Mouse (Mus musculus): ENCODE data around the gene Slc34a2. TPM values are rescaled to one million over a fixed set of nuclear protein-coding genes. Genes with fewer than 3 reads are reported as not detected.

The Slc34a2 gene
- polyA plus RNA-seq, 1 experiment, result 42.3 TPM

DNA sequence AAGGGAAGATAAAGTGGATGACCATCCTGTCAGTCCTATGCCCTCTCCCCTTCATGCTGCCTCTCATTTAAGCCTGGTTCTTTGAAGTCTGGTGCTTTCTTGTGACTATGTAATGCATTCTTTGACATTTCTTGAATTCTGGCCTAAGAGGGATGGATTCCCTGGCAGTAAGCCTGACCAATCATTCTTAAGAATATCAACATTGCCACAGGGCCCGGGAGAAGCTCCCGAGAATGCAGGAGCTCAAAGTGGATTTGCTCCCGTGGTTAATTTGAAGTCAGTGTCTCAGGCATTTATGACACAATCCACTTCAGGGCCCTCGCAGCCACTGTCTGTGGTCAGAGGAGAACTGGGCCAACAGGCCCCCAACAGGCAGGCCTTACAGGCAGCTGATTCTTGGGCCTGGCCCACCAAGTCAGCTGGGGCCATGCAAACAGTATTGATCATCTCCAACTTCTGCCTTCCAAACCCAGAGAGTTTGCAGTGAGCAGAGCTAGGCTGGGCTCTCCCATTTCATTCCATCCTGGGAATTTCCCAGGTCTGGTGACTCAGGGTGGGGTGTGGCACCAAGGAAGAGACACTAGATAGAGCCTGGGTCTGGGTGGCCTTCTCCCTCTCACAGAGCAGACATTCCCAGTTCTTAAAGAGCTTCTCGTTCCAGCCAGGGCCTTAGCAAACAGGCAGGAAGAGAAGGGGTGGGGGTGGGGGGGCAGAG lies 4.3 kb downstream of the Slc34a2 start:
- no peak overlapping the region for H3K27ac ChIP-seq (ENCODE audit: control insufficient read depth, insufficient read depth, low read depth, low read length)
- H3K36me3 ChIP-seq (ENCODE audit: control insufficient read depth, insufficient read depth, low read length), result no peaks in the 10 kb centered on the region
- H3K4me1 ChIP-seq (ENCODE audit: control insufficient read depth, insufficient read depth, low read length), result no peaks in the 10 kb centered on the region
- no peak for TF ChIP-seq POLR2A (IDR thresholded peaks at IDR 0.05; ENCODE audit: control insufficient read depth, low read depth, low read length)
- no peak for TF ChIP-seq CTCF (IDR thresholded peaks at IDR 0.05; ENCODE audit: control insufficient read depth, insufficient read depth, insufficient replicate concordance, low read depth, low read length)
- H3K27me3 ChIP-seq (ENCODE audit: control insufficient read depth, insufficient read depth, low read length), result no peaks in the 10 kb centered on the region
- no peak overlapping the region for H3K4me3 ChIP-seq (ENCODE audit: control insufficient read depth, low read depth, low read length)

DNA sequence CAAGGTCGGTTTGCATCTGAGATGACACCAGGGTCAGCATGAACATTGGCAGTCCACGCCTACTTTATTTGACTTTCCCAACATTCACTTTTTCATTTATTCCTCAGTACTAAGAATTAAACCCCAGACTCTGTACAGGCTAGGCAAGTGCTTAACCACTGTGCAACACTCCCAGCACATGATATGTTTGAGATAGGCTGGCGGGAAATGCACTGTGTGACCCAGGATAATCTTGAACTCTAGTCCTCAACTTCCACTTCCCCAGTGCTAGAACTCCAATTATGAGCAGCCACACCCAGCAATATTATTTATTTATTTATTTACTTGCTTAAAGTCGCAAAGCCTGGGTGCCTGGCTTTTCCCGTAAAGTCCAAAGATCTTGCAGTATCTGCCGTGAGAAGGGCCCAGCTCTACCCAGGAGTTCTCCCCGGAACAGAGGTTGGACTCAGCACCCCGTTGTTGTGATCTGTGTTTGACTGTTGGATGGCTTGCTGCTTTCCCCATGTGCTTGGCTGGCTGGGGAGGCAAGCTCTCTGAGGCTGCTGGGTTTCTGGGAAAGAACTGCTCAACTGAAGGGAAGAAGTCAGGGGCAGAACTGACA lies 5.0 kb downstream of the Slc34a2 start:
- no peak overlapping the region for H3K27ac ChIP-seq (ENCODE audit: control insufficient read depth, insufficient read depth, low read depth, low read length)
- H3K36me3 ChIP-seq (ENCODE audit: control insufficient read depth, insufficient read depth, low read length), result no peaks in the 10 kb centered on the region
- H3K4me3 ChIP-seq (ENCODE audit: control insufficient read depth, low read depth, low read length), result no peak overlapping the region
- no peaks in the 10 kb centered on the region for H3K4me1 ChIP-seq (ENCODE audit: control insufficient read depth, insufficient read depth, low read length)
- H3K27me3 ChIP-seq (ENCODE audit: control insufficient read depth, insufficient read depth, low read length), result no peaks in the 10 kb centered on the region
- TF ChIP-seq POLR2A (IDR thresholded peaks at IDR 0.05; ENCODE audit: control insufficient read depth, low read depth, low read length), result no peak
- TF ChIP-seq CTCF (IDR thresholded peaks at IDR 0.05; ENCODE audit: control insufficient read depth, insufficient read depth, insufficient replicate concordance, low read depth, low read length), result no peak

DNA sequence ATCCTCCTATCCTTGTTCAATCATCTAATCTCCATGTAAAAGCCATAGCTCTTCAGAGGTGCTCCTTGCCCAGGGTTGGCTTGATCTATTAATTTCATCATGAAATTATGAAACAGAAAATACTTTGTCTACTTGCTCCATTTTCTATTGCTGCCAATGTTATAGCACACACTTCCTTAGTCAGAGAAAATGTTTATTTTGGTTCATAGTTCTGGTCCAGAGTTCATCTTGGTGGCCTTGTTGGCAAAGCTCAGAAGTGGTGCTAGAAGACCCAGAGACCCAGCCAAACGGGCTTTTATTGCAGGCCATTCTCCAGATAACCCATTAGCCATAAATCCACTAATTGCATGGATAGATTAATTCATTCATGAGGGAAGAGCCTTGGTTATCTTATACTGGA lies 5.8 kb downstream of the Slc34a2 start:
- peaks cover 5% of the 10 kb centered on the region; the same call in 1 of the 2 replicates for H3K4me1 ChIP-seq (ENCODE audit: control insufficient read depth, insufficient read depth, low read length)
- no peak overlapping the region for H3K4me3 ChIP-seq (ENCODE audit: control insufficient read depth, low read depth, low read length)
- H3K27ac ChIP-seq (ENCODE audit: control insufficient read depth, insufficient read depth, low read depth, low read length), result no peak overlapping the region
- no peaks in the 10 kb centered on the region for H3K36me3 ChIP-seq (ENCODE audit: control insufficient read depth, insufficient read depth, low read length)
- no peaks in the 10 kb centered on the region for H3K27me3 ChIP-seq (ENCODE audit: control insufficient read depth, insufficient read depth, low read length)
- TF ChIP-seq POLR2A (IDR thresholded peaks at IDR 0.05; ENCODE audit: control insufficient read depth, low read depth, low read length) (no peak), CTCF (IDR thresholded peaks at IDR 0.05; ENCODE audit: control insufficient read depth, insufficient read depth, insufficient replicate concordance, low read depth, low read length) (no peak)

DNA sequence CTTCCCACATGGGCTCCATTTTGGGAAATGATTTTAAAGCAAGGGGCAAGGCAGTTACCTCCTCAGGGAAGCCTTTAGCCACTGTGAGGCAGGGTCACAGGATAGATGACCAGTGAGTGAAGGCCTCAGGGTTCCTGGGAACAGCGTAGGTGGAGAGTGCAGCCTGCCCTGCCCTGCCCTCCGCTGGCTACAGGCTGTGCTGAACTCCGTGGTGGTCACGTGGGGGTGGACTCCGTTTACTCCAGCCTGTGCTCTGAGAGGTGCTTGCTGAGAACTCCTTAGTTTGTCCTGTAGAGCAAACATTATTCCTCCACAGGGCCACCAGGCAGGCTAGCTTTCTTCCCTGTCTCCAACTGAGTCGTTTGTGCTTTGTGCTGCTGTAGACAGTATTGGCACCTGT lies 10.1 kb downstream of the Slc34a2 start:
- TF ChIP-seq CTCF (IDR thresholded peaks at IDR 0.05; ENCODE audit: control insufficient read depth, insufficient read depth, insufficient replicate concordance, low read depth, low read length) (peak; percentile 3; the same call in 1 of the 2 replicates), POLR2A (IDR thresholded peaks at IDR 0.05; ENCODE audit: control insufficient read depth, low read depth, low read length) (no peak)
- Histone ChIP-seq H3K4me1 (ENCODE audit: control insufficient read depth, insufficient read depth, low read length) (peaks cover 16% of the 10 kb centered on the region), H3K27ac (ENCODE audit: control insufficient read depth, insufficient read depth, low read depth, low read length) (no peak overlapping the region), H3K27me3 (ENCODE audit: control insufficient read depth, insufficient read depth, low read length) (no peaks in the 10 kb centered on the region), H3K36me3 (ENCODE audit: control insufficient read depth, insufficient read depth, low read length) (no peaks in the 10 kb centered on the region), H3K4me3 (ENCODE audit: control insufficient read depth, low read depth, low read length) (no peak overlapping the region)

DNA sequence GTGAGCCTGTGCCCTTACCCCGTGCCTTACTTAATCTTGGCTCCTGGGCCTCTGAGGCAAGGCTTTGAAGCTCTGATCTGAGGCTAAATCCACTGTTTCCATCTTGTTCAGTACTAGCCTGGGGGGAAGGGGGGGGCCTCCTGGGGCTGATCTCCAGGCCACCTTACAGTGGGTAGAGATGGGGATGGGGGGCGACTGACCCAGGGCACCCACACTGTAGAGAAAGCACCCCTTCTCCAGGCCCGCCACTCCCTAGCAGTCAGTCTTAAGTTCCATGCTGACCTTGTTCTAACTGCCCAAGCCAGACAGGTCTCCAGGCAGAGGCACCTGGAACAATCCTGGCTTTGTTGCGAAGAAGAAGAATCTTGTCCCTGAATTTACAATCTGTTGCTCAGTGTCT lies 10.7 kb downstream of the Slc34a2 start:
- Histone ChIP-seq H3K27me3 (ENCODE audit: control insufficient read depth, insufficient read depth, low read length) (no peaks in the 10 kb centered on the region), H3K4me1 (ENCODE audit: control insufficient read depth, insufficient read depth, low read length) (peaks cover 16% of the 10 kb centered on the region), H3K36me3 (ENCODE audit: control insufficient read depth, insufficient read depth, low read length) (no peaks in the 10 kb centered on the region), H3K4me3 (ENCODE audit: control insufficient read depth, low read depth, low read length) (peak overlapping the region; percentile 84), H3K27ac (ENCODE audit: control insufficient read depth, insufficient read depth, low read depth, low read length) (no peak overlapping the region)
- TF ChIP-seq CTCF (IDR thresholded peaks at IDR 0.05; ENCODE audit: control insufficient read depth, insufficient read depth, insufficient replicate concordance, low read depth, low read length) (no peak), POLR2A (IDR thresholded peaks at IDR 0.05; ENCODE audit: control insufficient read depth, low read depth, low read length) (no peak)

DNA sequence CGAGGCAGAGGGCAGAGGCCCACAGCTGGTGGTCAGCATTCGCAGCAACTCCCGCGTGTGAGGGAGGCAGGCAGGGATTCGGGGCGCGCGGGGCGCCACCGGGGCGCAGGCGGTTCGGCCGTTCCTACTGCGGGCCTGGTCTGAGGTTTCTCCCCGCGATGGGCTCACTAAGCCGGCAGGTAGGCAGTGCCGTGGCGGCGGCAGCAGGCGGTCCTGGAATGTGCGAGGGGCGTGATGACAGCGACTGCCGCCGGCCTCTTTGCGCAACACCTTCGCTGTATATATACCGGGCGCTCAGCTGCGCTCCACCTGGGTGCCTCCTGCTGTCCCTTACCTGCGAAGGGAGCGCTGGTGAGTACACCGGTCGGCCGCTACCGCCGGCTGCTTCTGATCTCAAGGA lies 11.2 kb downstream of the Slc34a2 start:
- H3K4me1 ChIP-seq (ENCODE audit: control insufficient read depth, insufficient read depth, low read length), result peaks cover 16% of the 10 kb centered on the region
- H3K4me3 ChIP-seq (ENCODE audit: control insufficient read depth, low read depth, low read length), result peak overlapping the region; percentile 84
- H3K27ac ChIP-seq (ENCODE audit: control insufficient read depth, insufficient read depth, low read depth, low read length), result no peak overlapping the region; the same call in 1 of the 2 replicates
- TF ChIP-seq POLR2A (IDR thresholded peaks at IDR 0.05; ENCODE audit: control insufficient read depth, low read depth, low read length), result peak; percentile 56; the same call in 1 of the 2 replicates
- TF ChIP-seq CTCF (IDR thresholded peaks at IDR 0.05; ENCODE audit: control insufficient read depth, insufficient read depth, insufficient replicate concordance, low read depth, low read length), result no peak
- no peaks in the 10 kb centered on the region for H3K27me3 ChIP-seq (ENCODE audit: control insufficient read depth, insufficient read depth, low read length)
- no peaks in the 10 kb centered on the region for H3K36me3 ChIP-seq (ENCODE audit: control insufficient read depth, insufficient read depth, low read length)

DNA sequence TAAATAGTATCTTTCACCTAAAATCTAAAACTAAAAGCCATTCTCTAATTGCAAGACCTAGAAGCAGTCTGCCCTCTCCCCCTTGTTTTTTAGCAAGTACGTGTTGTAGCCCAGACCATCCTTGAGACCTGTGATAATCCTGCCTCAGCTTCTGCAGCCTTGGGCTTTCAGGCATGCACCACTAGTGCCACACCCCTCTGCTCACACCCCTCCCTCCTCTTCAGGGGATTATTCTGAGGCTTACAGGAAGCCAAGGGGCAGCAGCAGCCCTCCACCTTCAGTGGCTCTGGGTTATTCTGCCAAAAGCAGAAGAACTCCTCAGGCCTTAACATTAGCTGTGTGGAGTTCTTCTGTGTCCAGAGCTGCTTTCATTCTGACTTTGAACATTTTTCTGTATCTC lies 13.1 kb downstream of the Slc34a2 start:
- no peaks in the 10 kb centered on the region for H3K27me3 ChIP-seq (ENCODE audit: control insufficient read depth, insufficient read depth, low read length)
- no peak overlapping the region for H3K4me3 ChIP-seq (ENCODE audit: control insufficient read depth, low read depth, low read length)

More for the DNA sequence above, 13.1 kb downstream of the Slc34a2 start:
- H3K4me1 ChIP-seq (ENCODE audit: control insufficient read depth, insufficient read depth, low read length), result peaks cover 16% of the 10 kb centered on the region
- TF ChIP-seq POLR2A (IDR thresholded peaks at IDR 0.05; ENCODE audit: control insufficient read depth, low read depth, low read length), result no peak
- no peak for TF ChIP-seq CTCF (IDR thresholded peaks at IDR 0.05; ENCODE audit: control insufficient read depth, insufficient read depth, insufficient replicate concordance, low read depth, low read length)
- H3K27ac ChIP-seq (ENCODE audit: control insufficient read depth, insufficient read depth, low read depth, low read length), result no peak overlapping the region
- no peaks in the 10 kb centered on the region for H3K36me3 ChIP-seq (ENCODE audit: control insufficient read depth, insufficient read depth, low read length)

Data from testis, adult 2 months (tissue).